Mouse (Mus musculus): Measurements from ENCODE around the gene Gm42417. TPM values are rescaled to one million over a fixed set of nuclear protein-coding genes. Genes with fewer than 3 reads are reported as not detected.

Gene Gm42417
- total RNA-seq, 2 experiments from 2014 or later, result 440 to 562 TPM

DNA sequence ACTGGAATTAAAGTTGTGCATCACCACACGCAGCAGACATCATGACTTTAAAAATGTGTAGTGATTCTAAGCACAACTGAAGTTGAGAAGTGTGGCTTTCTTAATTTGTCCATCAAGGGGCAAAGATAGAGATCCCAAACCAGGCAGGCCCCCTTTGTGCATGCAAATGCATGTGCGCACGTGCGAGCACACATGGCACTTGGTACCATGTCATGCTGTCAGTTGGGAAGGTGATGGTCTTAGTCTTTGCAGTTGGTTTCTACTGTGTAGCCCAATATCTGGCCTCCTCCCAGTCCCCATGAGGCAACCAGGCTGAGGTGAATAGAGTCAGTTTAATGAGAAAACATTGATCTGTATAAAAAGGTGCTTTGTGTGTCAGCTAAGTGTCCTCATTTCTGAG is 9.4 kb downstream of the Gm42417 start:
- intact Hi-C loops (cut with DNase I; ENCODE audit: low total_unique reads), result no loop called here
- DNase-seq, result no peak

DNA sequence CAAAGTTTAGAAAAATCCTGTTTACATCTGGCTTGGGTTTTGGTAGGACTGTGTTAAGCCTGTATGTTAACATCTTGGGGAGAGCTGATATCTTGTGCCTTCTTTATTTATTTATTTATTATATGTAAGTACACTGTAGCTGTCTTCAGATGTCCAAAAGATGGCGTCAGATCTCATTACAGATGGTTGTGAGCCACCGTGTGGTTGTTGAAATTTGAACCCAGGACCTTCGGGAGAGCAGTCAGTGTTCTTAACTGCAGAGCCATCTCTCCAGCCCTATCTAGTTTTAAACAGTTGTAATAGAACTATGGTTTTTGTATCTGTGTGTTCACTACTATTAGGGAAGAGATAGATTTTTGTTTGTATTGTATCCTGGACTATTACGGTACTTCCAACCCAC is 10.0 kb downstream of the Gm42417 start:
- no peak for DNase-seq
- intact Hi-C loops (cut with DNase I; ENCODE audit: low total_unique reads), result no loop called here

DNA sequence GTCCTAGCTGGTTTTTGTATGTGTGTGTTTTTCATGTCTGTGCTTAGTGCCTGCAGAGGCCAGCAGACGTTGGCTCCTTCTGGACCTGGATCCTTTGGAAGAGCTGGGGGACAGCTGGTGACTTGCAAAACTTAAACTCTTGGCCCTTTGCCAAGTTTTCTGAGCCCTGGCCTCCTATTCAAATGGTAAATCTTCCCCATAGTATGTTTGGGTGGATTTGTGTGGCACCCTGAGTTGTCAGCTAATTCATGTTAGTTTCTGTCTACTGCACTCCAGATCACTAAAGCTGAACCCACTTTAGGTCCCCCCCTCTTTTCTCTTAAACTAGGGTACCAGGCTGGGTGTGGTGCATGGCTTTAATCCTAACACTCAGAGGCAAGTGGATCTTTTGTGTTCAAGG is 10.9 kb downstream of the Gm42417 start:
- intact Hi-C loops (cut with DNase I; ENCODE audit: low total_unique reads), result no loop called here
- DNase-seq, result no peak

DNA sequence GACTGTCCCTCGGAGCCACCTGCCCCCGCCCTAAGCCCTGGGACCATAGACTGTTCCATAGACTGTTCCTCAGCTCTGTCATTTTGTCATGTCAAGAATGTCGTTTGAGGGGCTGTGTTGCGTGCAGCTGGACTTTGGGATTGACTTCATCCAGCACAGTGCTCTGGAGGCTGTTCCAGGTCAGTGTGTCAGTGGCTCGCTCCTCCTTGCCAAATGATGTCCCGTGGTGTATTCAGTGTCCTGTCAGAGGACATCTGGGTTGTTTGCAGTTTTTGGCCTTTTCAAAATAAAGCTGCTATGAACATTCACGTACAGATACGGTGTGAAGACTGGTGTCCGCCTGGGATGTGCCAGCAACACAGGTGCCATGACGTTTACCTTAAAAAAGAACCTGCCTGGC is 12.3 kb downstream of the Gm42417 start:
- intact Hi-C loops (cut with DNase I; ENCODE audit: low total_unique reads), result no loop called here

DNA sequence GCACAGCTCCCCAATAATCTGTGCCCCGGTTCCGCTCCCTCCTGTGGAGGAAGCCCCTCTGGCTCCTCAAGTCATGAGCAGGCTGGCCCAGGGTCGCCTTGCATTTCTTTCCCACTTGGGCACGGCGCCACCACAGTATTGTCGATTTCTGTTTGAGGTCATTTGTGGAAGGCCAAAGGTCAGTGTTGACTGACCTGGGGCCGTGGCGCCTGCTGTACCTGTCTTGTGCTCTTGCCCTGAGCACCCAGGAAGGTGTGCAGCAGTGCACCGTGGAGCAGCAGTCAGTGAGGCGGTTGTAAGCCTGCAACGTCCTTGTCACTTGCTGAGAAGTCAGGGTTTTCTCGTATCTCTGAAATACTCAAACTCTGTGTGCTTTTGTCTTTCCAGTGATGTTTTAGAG is 13.5 kb downstream of the Gm42417 start:
- intact Hi-C loops (cut with DNase I; ENCODE audit: low total_unique reads), result no loop called here
- DNase-seq, result no peak

More for the DNA sequence above, 12.3 kb downstream of the Gm42417 start:
- no peak for DNase-seq

DNA sequence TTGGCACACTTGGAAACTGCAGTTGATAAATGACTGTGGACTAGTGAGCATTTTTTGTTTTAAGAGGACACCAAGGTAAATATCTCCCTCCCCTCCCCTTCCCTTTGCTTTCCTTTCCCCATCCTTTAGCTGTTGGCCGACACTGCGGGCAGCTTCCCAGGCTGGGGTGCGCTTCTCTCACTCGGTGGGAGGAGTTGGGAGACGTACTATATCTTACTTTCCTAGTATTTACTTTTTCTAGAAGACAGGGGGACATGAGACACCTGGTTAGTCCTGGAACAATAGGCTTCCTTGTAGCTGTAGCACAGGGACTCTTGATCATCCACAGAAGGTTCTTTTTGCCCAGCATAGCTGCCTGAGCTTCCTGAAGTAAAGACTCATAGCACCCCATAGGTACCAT is 15.2 kb downstream of the Gm42417 start:
- intact Hi-C loops (cut with DNase I; ENCODE audit: low total_unique reads), result no loop called here
- DNase-seq, result no peak

DNA sequence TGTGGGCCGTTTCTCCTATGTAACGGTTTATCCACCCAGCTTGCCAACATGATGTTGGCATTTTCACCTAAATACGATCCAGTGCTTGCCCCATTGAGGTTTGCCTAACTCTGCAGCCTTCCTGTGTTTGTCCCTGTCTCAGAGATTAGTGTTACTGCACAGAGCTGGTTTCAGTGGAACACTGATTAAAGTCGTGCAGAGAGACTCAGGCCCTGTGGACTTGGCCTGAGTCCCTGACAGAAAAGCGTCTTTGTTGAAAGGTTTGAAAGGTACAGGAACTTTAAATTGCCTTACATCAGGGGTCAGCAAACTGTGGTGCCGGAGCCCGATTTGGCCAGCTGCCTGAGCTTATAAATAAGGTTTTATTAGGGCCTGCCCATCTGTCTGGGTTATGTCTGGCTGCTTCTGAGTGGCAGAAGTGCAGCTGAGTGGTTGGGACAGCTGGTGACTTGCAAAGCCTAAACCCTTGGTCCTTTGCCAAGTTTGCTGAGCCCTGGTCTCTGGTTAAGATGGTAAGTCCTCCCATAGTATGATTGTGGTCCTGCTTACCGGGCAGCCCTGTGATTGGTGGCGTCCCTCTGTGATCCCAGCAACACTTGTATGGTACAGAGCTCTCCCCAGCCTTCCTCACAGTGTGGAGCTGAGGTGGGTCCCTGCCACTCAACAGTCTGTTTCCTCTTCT is 15.8 kb downstream of the Gm42417 start:
- peak; percentile 58 for DNase-seq
- intact Hi-C loops (cut with DNase I; ENCODE audit: low total_unique reads), result no loop called here

DNA sequence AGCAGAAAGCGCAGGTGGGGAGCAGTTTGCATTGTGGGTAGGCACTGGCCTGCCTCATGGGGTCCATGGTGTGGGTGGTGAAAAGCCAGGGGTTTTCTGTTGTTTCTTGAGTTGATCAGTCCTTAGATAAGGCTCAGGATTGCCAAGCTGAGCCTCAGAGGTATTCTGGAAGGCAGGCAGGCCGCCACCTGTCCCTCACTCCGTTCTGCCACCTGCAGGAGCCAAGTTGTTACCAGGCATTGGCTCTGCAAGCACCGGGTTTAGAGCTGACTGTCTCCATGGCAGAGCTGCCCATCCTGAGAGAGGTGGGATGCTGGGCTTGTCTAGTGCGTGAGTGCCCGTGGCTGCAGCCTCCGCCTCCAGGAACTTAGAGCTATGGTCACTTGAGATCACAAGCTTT is 17.0 kb downstream of the Gm42417 start:
- no peak for DNase-seq
- intact Hi-C loops (cut with DNase I; ENCODE audit: low total_unique reads), result no loop called here

DNA sequence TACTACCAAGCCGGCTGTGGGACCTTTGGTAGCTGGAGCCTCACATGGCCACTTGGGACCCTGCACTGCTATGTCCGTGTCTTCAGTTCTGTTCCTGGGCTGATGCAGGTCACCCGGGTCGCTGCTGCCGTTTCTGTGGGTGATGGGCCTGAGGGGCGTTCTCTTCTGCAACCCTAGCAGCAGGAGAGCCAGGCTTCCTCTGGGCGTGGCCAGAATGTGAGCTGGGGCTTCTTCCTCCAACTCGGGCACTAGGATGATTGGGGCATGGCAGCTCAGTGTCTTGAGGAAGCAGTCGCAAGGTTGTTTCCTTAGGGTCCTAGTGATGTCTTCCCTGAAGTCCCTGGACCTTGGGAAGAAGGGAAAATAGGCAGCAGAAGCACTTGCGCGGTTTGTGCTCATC is 19.6 kb downstream of the Gm42417 start:
- DNase-seq, result no peak
- intact Hi-C loops (cut with DNase I; ENCODE audit: low total_unique reads), result no loop called here

DNA sequence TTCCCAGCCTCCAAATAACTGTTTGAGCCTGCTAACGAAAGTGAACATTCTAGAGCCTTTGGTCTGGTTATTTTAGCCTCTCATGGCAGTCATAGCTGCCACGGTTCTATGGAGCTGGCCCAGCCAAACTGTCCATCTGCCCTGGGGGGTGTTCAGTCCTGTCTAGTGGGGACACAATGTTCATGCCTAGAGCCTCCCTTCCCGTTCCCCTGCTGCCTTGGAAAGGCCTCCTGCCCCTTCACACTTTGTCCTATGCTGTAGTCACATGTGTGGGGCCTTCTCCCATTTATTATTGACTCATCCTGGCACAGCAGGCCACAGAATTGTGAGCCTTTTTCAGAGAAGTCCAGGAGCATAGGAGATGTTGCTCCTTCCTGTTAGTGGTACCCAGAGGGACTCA is 21.0 kb downstream of the Gm42417 start:
- no peak for DNase-seq

DNA sequence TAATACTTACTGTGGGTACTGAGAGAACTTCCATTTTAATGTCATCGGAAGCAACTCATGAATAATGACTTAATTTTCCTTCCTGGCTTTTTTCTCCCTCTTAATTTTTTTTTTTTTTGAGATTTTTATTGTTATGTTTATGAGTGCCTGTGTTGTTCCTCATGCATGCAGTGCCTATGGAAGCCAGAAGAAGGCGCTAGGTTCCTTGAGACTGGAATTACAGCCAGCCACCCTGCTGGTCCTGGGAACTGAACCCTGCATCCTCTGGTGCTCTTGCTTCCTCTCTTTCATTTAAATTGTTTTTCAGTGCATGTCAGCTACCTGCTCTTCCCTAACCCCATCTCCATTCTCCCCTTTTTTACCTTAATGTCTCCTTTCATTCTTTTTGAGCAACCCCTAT is 25.5 kb downstream of the Gm42417 start:
- intact Hi-C loops (cut with DNase I; ENCODE audit: low total_unique reads), result no loop called here

More for the DNA sequence above, 21.0 kb downstream of the Gm42417 start:
- intact Hi-C loops (cut with DNase I; ENCODE audit: low total_unique reads), result no loop called here

DNA sequence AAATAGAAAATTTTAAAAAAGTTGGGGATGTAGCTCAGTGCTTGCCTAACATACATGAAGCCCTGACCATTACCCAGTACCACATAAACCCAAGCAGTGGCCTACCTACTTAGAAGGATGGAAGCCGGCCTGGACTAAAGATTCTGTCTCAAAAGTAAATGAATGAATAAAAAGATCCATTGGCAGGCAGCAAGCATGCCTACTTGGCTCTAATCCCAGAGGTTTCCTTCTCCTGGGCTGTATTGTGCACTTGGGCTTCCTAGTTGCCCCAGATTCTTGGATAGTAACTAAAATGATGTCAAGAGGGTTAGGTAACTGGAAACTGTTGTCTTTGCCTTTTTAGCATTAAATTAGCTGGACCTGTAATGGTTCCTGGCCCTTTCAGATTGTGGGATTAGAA is 25.9 kb downstream of the Gm42417 start:
- DNase-seq, result no peak
- intact Hi-C loops (cut with DNase I; ENCODE audit: low total_unique reads), result no loop called here

More for the DNA sequence above, 25.5 kb downstream of the Gm42417 start:
- DNase-seq, result no peak

DNA sequence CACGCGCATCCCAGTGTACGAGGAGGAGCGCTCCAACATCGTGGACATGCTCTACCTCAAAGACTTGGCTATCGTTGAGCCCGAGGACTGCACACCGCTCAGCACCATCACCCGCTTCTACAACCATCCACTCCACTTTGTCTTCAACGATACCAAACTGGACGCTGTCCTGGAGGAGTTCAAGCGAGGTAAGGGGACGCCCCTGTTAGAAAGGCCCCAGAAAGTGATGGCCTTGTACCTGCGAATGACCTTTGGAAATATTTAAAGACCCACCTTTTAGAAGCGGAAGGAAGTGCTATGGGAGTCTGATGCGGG is 26.3 kb downstream of the Gm42417 start:
- intact Hi-C loops (cut with DNase I; ENCODE audit: low total_unique reads), result no loop called here

DNA sequence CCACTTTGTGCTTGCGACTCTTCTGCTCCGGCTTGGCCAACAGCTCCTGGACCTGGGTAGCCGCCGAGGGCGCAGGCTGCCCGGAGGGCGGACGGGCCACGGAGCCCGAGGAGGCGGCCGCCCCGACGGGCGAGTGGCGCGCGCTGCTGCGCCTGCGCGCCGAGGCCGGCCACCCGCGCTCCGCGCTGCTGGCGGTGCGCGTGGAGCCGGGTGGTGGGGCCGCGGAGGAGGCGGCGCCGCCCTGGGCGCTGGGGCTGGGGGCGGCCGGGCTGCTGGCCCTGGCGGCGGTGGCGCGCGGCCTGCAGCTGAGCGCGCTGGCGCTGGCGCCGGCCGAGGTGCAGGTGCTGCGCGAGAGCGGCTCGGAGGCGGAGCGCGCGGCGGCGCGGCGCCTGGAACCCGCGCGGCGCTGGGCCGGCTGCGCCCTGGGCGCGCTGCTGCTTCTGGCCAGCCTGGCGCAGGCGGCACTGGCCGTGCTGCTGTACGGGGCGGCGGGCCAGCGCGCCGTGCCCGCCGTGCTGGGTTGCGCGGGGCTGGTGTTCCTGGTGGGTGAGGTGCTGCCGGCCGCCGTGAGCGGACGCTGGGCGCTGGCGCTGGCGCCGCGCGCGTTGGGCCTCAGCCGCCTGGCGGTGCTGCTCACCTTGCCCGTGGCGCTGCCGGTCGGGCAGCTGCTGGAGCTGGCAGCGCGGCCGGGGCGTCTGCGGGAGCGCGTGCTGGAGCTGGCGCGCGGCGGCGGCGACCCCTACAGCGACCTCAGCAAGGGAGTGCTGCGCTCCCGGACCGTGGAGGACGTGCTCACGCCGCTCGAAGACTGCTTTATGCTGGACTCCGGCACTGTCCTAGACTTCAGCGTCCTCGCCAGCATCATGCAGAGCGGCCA is 26.9 kb downstream of the Gm42417 start:
- DNase-seq, result peak; percentile 63
- intact Hi-C loops (cut with DNase I; ENCODE audit: low total_unique reads), result no loop called here

More for the DNA sequence above, 26.3 kb downstream of the Gm42417 start:
- DNase-seq, result no peak

DNA sequence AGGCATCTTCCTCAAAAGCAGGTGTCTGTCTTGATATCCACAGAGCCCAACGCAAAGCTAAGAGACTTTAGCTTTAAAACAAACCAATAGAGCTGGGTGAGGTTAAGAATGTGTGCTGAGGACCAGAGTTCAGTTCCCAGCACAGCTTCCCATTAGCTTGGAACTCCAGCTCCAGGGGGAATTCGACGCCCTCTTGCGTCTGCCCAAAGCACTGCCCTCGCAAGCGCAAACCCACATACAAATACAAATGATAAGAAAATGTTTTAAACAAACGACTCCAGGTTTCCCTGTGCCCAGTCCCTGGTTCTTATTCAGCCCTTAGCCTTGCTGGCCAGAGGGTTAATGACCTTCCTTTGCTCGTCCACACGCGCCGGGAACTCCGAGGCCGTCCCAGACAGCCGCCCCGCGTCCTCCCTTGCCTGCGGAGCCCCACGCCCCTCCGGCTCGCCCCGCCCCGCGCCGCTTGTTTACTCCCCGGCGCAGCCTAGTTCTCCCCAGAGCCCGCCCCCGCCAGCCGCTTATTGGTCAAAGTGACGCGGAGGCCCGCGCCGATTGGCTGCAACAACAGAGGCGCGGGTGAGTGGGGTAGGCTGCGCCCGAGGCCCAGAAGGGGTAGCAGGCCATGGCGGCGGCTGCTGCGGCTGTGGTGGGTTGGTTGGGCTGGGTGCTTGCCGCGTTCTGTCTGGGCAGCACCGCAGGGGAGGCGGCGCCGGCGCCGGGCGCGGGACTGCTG is 27.8 kb downstream of the Gm42417 start, which contains the start of gene Cnnm3:
Gene Cnnm3 (plus strand): TSS at position 579 of the 733 bp plus-strand sequence.
- intact Hi-C loops (cut with DNase I; ENCODE audit: low total_unique reads), result no loop called here

DNA sequence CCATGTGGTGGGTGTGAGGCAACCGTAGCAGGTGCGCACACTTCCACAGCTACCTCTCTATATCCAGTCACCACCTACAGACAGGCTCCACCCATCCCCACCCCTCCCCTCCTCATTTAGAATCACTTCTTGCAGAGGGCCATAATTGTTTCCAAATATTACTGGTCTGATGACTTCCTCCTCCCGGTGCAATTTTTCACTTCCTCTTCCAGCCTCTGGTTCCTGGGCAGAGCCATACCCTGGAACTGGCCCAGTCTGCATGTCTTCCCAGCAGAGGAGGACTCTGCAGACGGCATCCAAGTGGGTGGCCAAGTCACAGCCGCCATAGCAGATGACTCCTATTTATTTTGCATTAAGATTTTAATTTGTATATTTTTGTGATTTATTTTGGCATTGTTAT is 31.0 kb downstream of the Gm42417 start:
- intact Hi-C loops (cut with DNase I; ENCODE audit: low total_unique reads), result loop anchor here (10.0 kb wide), 2 partner anchors 73 to 163 kb away; no protein-coding TSS in a partner anchor
- no peak for DNase-seq

More for the DNA sequence above, 27.8 kb downstream of the Gm42417 start, which contains the start of gene Cnnm3:
- DNase-seq, result peak; percentile 100

DNA sequence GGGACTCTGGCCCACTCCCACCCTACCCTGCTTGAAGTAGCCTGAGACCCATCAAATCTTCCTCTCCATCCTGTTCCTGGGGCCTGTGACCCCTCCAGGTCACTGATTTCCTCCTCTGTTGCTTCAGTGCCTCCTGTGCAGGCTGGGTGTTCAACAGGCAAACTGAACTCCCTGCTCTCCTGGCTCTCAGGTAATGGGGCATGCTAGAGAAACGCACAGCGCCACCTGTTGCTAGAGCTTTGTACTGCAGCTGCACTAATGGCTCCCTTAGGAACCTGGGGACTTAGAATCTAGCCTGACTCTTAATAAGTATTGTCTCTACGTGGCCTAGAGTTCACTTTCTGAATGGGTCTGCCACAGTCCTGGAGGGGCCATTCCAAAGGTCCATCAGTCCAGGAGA is 38.0 kb downstream of the Gm42417 start:
- intact Hi-C loops (cut with DNase I; ENCODE audit: low total_unique reads), result loop anchor here (10.0 kb wide), 2 partner anchors 66 to 156 kb away; no protein-coding TSS in a partner anchor
- peak; percentile 60 for DNase-seq

DNA sequence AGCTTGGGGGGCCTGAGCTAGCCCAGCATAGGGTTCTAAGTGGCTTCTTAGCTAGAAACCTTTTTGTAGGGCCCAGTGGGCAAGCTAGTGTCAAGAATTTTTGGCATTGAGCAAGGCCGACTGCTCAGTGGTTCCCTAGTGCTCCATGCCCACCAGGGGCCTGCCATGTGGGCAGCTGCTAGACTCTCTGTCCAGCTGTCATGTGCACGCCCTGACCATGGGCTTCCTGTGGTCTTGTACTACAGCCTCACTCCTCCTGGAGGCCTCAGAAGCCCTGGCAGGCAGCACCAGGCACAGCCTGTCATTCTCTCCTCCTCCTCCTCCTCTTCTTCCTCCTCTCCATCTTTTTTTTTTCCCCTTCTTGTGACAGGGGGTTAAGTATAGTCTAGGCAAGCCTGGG is 41.9 kb downstream of the Gm42417 start:
- intact Hi-C loops (cut with DNase I; ENCODE audit: low total_unique reads), result loop anchor here (5.0 kb wide), 1 partner anchor 175 kb away; no protein-coding TSS in a partner anchor
- no peak for DNase-seq

DNA sequence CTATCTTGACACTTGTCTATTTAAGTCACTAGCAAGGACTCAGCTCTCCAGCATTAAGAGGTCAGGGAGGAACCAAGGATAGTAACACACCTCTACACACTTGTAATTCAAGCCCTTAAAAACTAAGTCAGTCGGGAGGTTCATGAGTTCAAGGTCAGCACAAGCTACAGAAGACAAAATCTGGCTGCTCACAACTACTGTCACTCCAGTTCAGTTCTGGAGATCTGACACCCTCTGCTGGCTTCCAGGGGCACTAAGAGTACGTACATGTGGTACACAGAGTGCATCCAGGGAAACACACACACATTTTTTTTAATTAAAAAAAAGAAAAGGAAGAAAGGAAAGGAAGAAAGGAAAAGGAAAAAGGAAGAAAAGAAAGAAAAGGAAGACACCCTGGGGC is 42.5 kb downstream of the Gm42417 start:
- intact Hi-C loops (cut with DNase I; ENCODE audit: low total_unique reads), result loop anchor here (5.0 kb wide), 1 partner anchor 174 kb away; no protein-coding TSS in a partner anchor
- DNase-seq, result no peak

DNA sequence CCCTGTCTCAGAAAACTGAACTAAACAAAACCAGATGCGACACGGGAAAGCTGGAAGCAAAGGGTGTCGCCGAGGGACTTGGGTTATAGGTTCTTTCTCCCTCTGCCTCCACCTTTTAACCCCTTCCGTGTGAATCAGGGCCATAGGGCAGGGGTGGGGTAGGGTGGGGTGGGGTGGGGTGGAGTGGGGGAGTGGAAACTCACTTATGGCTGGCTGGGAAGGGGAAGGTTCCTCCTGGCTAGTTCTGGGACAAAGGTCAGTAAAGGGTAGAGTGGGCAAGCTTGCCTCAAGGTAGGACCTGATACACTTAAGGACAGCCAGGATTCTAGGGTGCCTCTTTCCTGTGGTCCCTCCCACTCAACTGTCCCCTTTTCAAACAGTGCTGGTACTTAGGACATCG is 45.9 kb downstream of the Gm42417 start:
- DNase-seq, result no peak
- intact Hi-C loops (cut with DNase I; ENCODE audit: low total_unique reads), result no loop called here

Measured in gastrocnemius, postnatal 14 days (tissue).